Mouse (Mus musculus) lung, postnatal 0 days (tissue): ENCODE measurements around the gene Hist1h1e.

Source experiments
- CTCF ChIP-seq: IDR thresholded peaks from 2 replicates; pipeline ENCODE4 v1.5.1; 2016; ENCODE audit warnings: antibody characterized with exemption, mild to moderate bottlenecking
- EP300 ChIP-seq: IDR thresholded peaks from 2 replicates; pipeline ENCODE4 v1.6.1; 2016; ENCODE audit warnings: antibody characterized with exemption, mild to moderate bottlenecking, control low read depth

DNA sequence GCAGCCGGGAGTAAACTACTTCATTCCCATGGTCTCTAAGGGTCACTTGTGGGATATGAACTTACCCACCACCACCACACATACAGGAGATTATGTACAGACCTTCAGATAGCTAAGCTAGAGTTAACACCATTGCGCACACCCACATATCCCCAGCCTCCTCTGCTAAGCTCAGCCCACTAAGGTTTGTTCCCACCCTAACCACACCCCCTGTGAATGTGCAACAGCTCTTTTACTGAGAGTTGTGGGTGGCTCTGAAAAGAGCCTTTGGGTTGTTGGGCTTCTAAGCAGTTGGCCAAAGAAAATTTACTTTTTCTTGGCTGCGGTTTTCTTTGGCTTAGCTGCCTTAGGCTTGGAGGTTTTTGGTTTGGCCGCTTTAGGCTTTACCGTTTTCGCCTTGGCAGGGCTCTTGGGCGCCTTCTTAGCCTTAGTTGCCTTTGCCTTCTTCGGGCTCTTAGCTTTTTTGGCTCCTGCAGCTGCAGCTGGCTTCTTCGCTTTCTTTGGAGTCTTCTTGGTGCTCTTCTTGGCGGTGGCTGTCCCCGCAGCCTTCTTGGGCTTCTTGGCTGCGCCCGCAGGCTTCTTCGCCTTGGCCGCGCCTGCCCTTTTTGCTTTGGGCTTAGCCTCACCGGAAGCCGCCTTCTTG, 705 bp downstream of the Hist1h1e start:
- TF ChIP-seq CTCF, result no peak
- peak; percentile 63 for TF ChIP-seq EP300
